Mouse (Mus musculus) Patski (cell line): ENCODE results near the gene Rabgap1l. TPM values are rescaled to one million over a fixed set of nuclear protein-coding genes. Genes with fewer than 3 reads are reported as not detected.

ENCODE experiments used
- ATAC-seq: fragments of 100-300 bp; one replicate; pipeline ENCODE4 v1.8.0; 2021
- CTCF ChIA-PET: fragments of 350-600 bp; sonication (Branson Sonifier 250); formaldehyde crosslinking; loops from one replicate; lab custom pipeline; 2022; ENCODE audit warnings: inconsistent platforms; lab: Charles Lee
- POLR2A ChIA-PET: fragments of 350-600 bp; sonication (Branson Sonifier 250); formaldehyde crosslinking; loops from one replicate; lab custom pipeline; 2022; ENCODE audit warnings: antibody characterized with exemption, inconsistent platforms; lab: Charles Lee
- DNase-seq: peaks from one replicate; pipeline ENCODE4 v3.0.0-alpha.2; 2011; ENCODE audit warnings: low read depth, low spot score
- H3K27me3 ChIP-seq: fragments of 371-371 bp; one replicate; pipeline ENCODE4 v1.5.1; 2021
- CTCF ChIP-seq: fragments of 100-300 bp; IDR thresholded peaks from one replicate; pipeline ENCODE4 v1.5.1; 2021
- in situ Hi-C: fragments of 300-500 bp; cut with MboI; formaldehyde crosslinking; loops from 3 replicates; pipeline ENCODE4 v1.11.1; 2018; ENCODE audit warnings: low pct_unique_long_range_greater_than_20kb, mixed read lengths
- polyA plus RNA-seq: library from polyadenylated mRNA; unstranded; gene quantifications from one replicate; pipeline ENCODE4 v1.2.3, GENCODE M21; 2021

Rabgap1l gene
- polyA plus RNA-seq = 37.6 TPM

- POLR2A ChIA-PET = interaction anchor here (0.8 kb wide), 1 partner anchor 21 kb away, joined by 3 read pairs; no protein-coding TSS in a partner anchor
Measured at GRCm38 (mm10) chr1:160792686-160793355, at the start of gene Rabgap1l. Gene Rabgap1l (minus strand): TSS chr1:160793211.

GRCm38 (mm10) chr1:160842567-160842966 lies 49.6 kb upstream of the Rabgap1l start:
- ChIA-PET CTCF (interaction anchor here (1.1 kb wide), 1 partner anchor 10 kb away, joined by 3 read pairs; no protein-coding TSS in a partner anchor), POLR2A (interaction anchor here (0.6 kb wide), 1 partner anchor 437 kb away, joined by 3 read pairs; no protein-coding TSS in a partner anchor)
- DNase-seq (no peak), ATAC-seq (no peak)
- no peak for TF ChIP-seq CTCF
- H3K27me3 ChIP-seq = peaks cover 24% of the 10 kb centered on the region
- in situ Hi-C loops = no loop called here

More at GRCm38 (mm10) chr1:160792686-160793355, at the start of gene Rabgap1l:
- peaks cover 8% of the 10 kb centered on the region for H3K27me3 ChIP-seq
- peak; percentile 13 for DNase-seq
- peak; percentile 97 for ATAC-seq
- CTCF ChIA-PET = no interaction called here
- in situ Hi-C loops = no loop called here
- no peak for TF ChIP-seq CTCF

- TF ChIP-seq CTCF = no peak
- in situ Hi-C loops = no loop called here
- ChIA-PET CTCF (no interaction called here), POLR2A (no interaction called here)
- H3K27me3 ChIP-seq = peaks cover 31% of the 10 kb centered on the region
- ATAC-seq (no peak), DNase-seq (no peak)
Measured at GRCm38 (mm10) chr1:160840618-160841017, 47.6 kb upstream of the Rabgap1l start.

GRCm38 (mm10) chr1:160839095-160839494 lies 46.1 kb upstream of the Rabgap1l start:
- TF ChIP-seq CTCF = no peak

GRCm38 (mm10) chr1:160834446-160834845 lies 41.4 kb upstream of the Rabgap1l start:
- ATAC-seq (no peak), DNase-seq (no peak)
- H3K27me3 ChIP-seq = peaks cover 19% of the 10 kb centered on the region
- CTCF ChIA-PET = no interaction called here
- POLR2A ChIA-PET = no interaction called here
- in situ Hi-C loops = no loop called here
- TF ChIP-seq CTCF = no peak

More at GRCm38 (mm10) chr1:160839095-160839494, 46.1 kb upstream of the Rabgap1l start:
- DNase-seq = no peak
- ATAC-seq = no peak
- H3K27me3 ChIP-seq = peaks cover 31% of the 10 kb centered on the region
- in situ Hi-C loops = no loop called here
- ChIA-PET CTCF (no interaction called here), POLR2A (interaction anchor here (1.1 kb wide), 1 partner anchor 60 kb away, joined by 3 read pairs; no protein-coding TSS in a partner anchor)

- DNase-seq (no peak), ATAC-seq (no peak)
- peaks cover 11% of the 10 kb centered on the region for H3K27me3 ChIP-seq
- CTCF ChIA-PET = interaction anchor here (1.1 to 1.2 kb wide), 2 partner anchors 10 to 22 kb away, joined by 3 read pairs; no protein-coding TSS in a partner anchor
- in situ Hi-C loops = no loop called here
- TF ChIP-seq CTCF = no peak
- POLR2A ChIA-PET = no interaction called here
Measured at GRCm38 (mm10) chr1:160832267-160833021, 39.4 kb upstream of the Rabgap1l start.

GRCm38 (mm10) chr1:160830608-160831498 lies 37.8 kb upstream of the Rabgap1l start:
- no peak for TF ChIP-seq CTCF
- CTCF ChIA-PET = no interaction called here
- ATAC-seq (no peak), DNase-seq (no peak)
- in situ Hi-C loops = no loop called here
- POLR2A ChIA-PET = no interaction called here
- H3K27me3 ChIP-seq = peaks cover 4% of the 10 kb centered on the region

- no peak for DNase-seq
- H3K27me3 ChIP-seq = peaks cover 6% of the 10 kb centered on the region
- ChIA-PET POLR2A (no interaction called here), CTCF (no interaction called here)
- ATAC-seq = no peak
- TF ChIP-seq CTCF = no peak
- in situ Hi-C loops = no loop called here
Measured at GRCm38 (mm10) chr1:160825441-160825856, 32.4 kb upstream of the Rabgap1l start.

GRCm38 (mm10) chr1:160823638-160824037 lies 30.6 kb upstream of the Rabgap1l start:
- in situ Hi-C loops = no loop called here
- ATAC-seq = no peak
- CTCF ChIA-PET = no interaction called here
- no peak for DNase-seq
- POLR2A ChIA-PET = interaction anchor here (0.7 kb wide), 1 partner anchor 8 kb away, joined by 4 read pairs; no protein-coding TSS in a partner anchor
- TF ChIP-seq CTCF = no peak
- H3K27me3 ChIP-seq = peaks cover 6% of the 10 kb centered on the region

GRCm38 (mm10) chr1:160814198-160814597 lies 21.2 kb upstream of the Rabgap1l start:
- peaks cover 3% of the 10 kb centered on the region for H3K27me3 ChIP-seq
- in situ Hi-C loops = no loop called here
- no peak for TF ChIP-seq CTCF
- POLR2A ChIA-PET = interaction anchor here (0.8 kb wide), 1 partner anchor 21 kb away, joined by 3 read pairs; the partner anchor contains the start of gene Rabgap1l
- CTCF ChIA-PET = interaction anchor here (1.4 kb wide), 1 partner anchor 14 kb away, joined by 3 read pairs; no protein-coding TSS in a partner anchor
- ATAC-seq (no peak), DNase-seq (no peak)
